Mouse (Mus musculus) heart, embryonic 11.5 days (tissue): ENCODE data around the gene Dusp1. TPM values are rescaled to one million over a fixed set of nuclear protein-coding genes. Genes with fewer than 3 reads are reported as not detected.

Experiments
- ATAC-seq: fragments of 200-750 bp; cut with Nextera tagmentation; replicated peaks from 2 replicates; pipeline ENCODE4 v1.8.0; 2017; ENCODE audit warnings: moderate library complexity; ENCODE audit not compliant: insufficient number of reproducible peaks, low FRiP score, low TSS enrichment
- H3K27ac ChIP-seq: fragments of 300-500 bp; sonication (generic); 2 replicates; pipeline ENCODE4 v1.5.1; 2014; ENCODE audit warnings: mild to moderate bottlenecking, low read depth, low read length
- H3K27me3 ChIP-seq: fragments of 300-500 bp; sonication (generic); 2 replicates; pipeline ENCODE4 v1.6.1; 2014; ENCODE audit warnings: mild to moderate bottlenecking, low read length, mixed read lengths; ENCODE audit not compliant: control insufficient read depth, insufficient read depth
- H3K36me3 ChIP-seq: fragments of 300-500 bp; sonication (generic); 2 replicates; pipeline ENCODE4 v1.6.1; 2014; ENCODE audit warnings: mild to moderate bottlenecking, low read length, moderate library complexity, mixed read lengths; ENCODE audit not compliant: control insufficient read depth, insufficient read depth
- H3K4me1 ChIP-seq: fragments of 300-500 bp; sonication (generic); 2 replicates; pipeline ENCODE4 v1.6.1; 2014; ENCODE audit warnings: low read length; ENCODE audit not compliant: control insufficient read depth, insufficient read depth
- H3K4me2 ChIP-seq: fragments of 300-500 bp; sonication (generic); 2 replicates; pipeline ENCODE4 v1.6.1; 2014; ENCODE audit warnings: mild to moderate bottlenecking, moderate library complexity
- H3K4me3 ChIP-seq: fragments of 300-500 bp; sonication (generic); 2 replicates; pipeline ENCODE4 v1.5.1; 2014; ENCODE audit warnings: low read depth, low read length
- H3K9ac ChIP-seq: fragments of 300-500 bp; sonication (generic); 2 replicates; pipeline ENCODE4 v1.6.1; 2014; ENCODE audit warnings: mild to moderate bottlenecking, low read depth, low read length, moderate library complexity
- H3K9me3 ChIP-seq: fragments of 300-500 bp; sonication (generic); replicated peaks from 2 replicates; pipeline ENCODE4 v1.6.1; 2016; ENCODE audit warnings: low read length; ENCODE audit not compliant: control insufficient read depth
- WGBS: fragments of 180-500 bp; shearing (Covaris S2); extraction: QIAGEN DNeasy Blood & Tissue Kit; methylation state at CpG from one replicate; pipeline ENCODE4 v1.1.7; 2014; ENCODE audit not compliant: insufficient replicate concordance; 5-methylcytosine and 5-hydroxymethylcytosine counted together
- polyA plus RNA-seq: library from polyadenylated mRNA; unstranded; fragments of >200 nt; fragmentation: Nextera tagmentation; extraction: Ambion mirVana; gene quantifications from 2 replicates; pipeline ENCODE4 v1.2.1, GENCODE M21; 2014

Dusp1 gene
- polyA plus RNA-seq, 1 experiment from 2014 or later, result 30.0 TPM

DNA sequence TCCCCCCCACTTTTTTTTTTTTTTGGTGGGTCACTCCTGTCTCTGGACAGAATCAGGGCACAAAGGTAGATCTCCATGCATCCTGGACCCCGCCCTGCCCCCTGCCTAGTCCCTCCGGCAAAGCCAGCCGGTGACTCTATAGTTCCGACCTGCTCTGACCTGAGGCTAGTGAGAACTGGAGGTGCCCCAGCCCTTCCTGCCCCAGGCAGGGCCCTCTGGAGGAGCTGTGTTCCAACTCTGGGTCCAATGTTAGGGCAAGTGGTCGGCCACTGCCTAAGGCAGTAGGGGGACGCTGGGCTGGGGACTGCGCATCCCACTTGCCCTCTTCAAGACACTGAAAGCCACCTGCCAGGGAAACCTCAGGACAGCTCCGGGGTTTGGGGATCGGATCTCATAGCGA lies 71.9 kb downstream of the Dusp1 start:
- no peak overlapping the region for H3K9ac ChIP-seq
- H3K27me3 ChIP-seq, result no peaks in the 10 kb centered on the region
- ATAC-seq, result no peak
- peaks cover 3% of the 10 kb centered on the region; the same call in 1 of the 2 replicates for H3K9me3 ChIP-seq
- H3K4me2 ChIP-seq, result no peak overlapping the region
- H3K36me3 ChIP-seq, result no peaks in the 10 kb centered on the region
- H3K4me3 ChIP-seq, result no peak overlapping the region
- H3K27ac ChIP-seq, result peak overlapping the region; percentile 64
- H3K4me1 ChIP-seq, result peaks cover 20% of the 10 kb centered on the region
- 87% methylated on average over 10 of the region's 10 CpGs for WGBS

DNA sequence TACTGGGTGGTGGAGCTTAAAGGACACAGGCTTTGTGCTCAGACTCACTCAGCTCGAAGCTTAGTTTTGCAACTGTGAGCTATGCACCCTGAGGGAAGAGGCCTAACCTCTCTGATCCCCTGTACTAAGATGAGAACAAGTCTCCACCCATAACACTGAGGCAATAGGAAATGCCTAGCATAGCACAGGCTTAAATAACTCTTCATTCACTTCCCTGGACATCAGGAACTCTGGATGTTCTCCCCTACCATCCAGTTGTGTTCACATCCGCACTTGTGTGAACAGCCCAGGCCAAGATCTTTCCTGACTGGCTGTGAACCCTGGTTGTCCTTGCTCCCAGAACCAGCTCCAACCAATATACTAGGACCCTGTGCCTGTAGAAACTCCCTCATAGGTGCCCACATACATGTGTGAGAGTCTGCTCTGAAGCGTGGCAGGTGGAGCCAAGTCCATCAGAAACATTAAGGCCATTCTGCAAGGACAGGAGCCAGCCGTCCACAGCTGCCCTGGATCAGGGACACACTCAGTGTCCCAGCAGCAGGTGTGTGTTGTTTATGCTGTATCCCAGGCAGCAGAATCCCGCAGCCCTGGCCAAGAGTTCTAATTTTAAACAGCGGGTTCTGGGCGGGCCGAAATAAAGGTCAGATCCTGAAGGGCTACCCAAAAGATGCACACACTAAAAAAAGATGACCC lies 73.1 kb downstream of the Dusp1 start:
- no peak overlapping the region for H3K4me2 ChIP-seq
- peaks cover 20% of the 10 kb centered on the region for H3K4me1 ChIP-seq
- 0 out of 2 replicates have a peak overlapping the region, but pooled peaks have one; percentile 7 for H3K27ac ChIP-seq
- H3K36me3 ChIP-seq, result no peaks in the 10 kb centered on the region
- WGBS, result 64% methylated on average over 8 of the region's 8 CpGs
- H3K4me3 ChIP-seq, result no peak overlapping the region
- no peak overlapping the region; the same call in 1 of the 2 replicates for H3K9ac ChIP-seq
- no peak for ATAC-seq
- H3K27me3 ChIP-seq, result no peaks in the 10 kb centered on the region
- H3K9me3 ChIP-seq, result peaks cover 3% of the 10 kb centered on the region; the same call in 1 of the 2 replicates

DNA sequence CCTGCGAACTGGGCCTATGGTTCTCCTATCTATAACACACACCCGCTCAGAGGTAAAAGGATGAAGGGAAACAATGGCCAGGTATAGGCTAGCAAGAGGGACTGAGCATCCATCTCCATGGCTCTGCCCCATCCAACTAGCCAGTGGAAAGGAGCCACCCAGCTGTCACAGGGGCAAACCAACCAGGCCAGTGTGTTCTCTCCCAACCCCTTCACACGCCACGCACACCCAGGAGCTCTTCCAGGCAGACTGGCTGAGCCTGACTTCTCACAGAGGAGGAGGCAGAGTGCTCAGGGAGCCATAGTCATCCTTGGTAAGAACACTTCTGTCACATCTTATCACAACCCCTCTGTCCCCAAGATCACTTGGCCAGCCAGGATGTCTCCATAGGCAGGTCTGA lies 74.0 kb downstream of the Dusp1 start:
- Histone ChIP-seq H3K9me3 (no peaks in the 10 kb centered on the region; the same call in 1 of the 2 replicates), H3K36me3 (no peaks in the 10 kb centered on the region)

GRCm38 (mm10) chr17:26487266-26487665 lies 74.7 kb downstream of the Dusp1 start:
- H3K4me1 ChIP-seq, result peaks cover 20% of the 10 kb centered on the region
- no peak overlapping the region for H3K9ac ChIP-seq
- no peak overlapping the region for H3K4me3 ChIP-seq
- no peak overlapping the region for H3K27ac ChIP-seq
- no peak overlapping the region for H3K4me2 ChIP-seq
- H3K27me3 ChIP-seq, result no peaks in the 10 kb centered on the region
- no peaks in the 10 kb centered on the region for H3K36me3 ChIP-seq
- ATAC-seq, result no peak
- no peaks in the 10 kb centered on the region for H3K9me3 ChIP-seq
- 60% methylated on average over 5 of the region's 5 CpGs for WGBS

More for the DNA sequence above, 74.0 kb downstream of the Dusp1 start:
- Histone ChIP-seq H3K4me1 (peaks cover 20% of the 10 kb centered on the region), H3K27ac (no peak overlapping the region), H3K27me3 (no peaks in the 10 kb centered on the region), H3K4me3 (no peak overlapping the region), H3K4me2 (no peak overlapping the region), H3K9ac (no peak overlapping the region)
- WGBS, result 91% methylated on average over 4 of the region's 4 CpGs
- no peak for ATAC-seq

- no peak for ATAC-seq
- Histone ChIP-seq H3K36me3 (no peaks in the 10 kb centered on the region), H3K27me3 (no peaks in the 10 kb centered on the region), H3K4me2 (no peak overlapping the region), H3K4me3 (no peak overlapping the region), H3K27ac (no peak overlapping the region), H3K9ac (no peak overlapping the region), H3K4me1 (peaks cover 10% of the 10 kb centered on the region; the same call in 1 of the 2 replicates), H3K9me3 (no peaks in the 10 kb centered on the region)
- 80% methylated on average over 14 of the region's 14 CpGs for WGBS
These were observed 77.1 kb downstream of the Dusp1 start for GRCm38 (mm10) chr17:26484626-26485421.

DNA sequence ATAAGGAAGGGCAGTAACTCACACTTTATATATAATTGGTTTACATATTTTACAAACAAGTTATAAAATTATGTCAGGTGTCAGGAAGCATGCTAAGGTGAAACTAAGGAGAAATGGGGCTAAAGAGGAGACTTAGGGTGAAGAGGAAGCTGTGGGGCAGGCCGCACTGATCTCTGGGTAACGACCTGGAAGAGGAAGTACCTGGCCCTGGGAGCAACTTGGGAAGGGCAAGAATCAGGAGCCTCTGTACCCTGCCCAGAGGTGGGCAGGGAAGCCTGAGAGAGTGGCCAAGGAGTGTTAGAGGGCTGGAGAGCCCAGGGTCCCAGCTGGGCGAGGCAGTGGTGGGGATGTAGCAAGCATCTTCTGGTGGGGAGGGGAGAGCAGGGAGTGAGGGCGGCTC lies 81.0 kb downstream of the Dusp1 start:
- WGBS, result 76% methylated on average over 4 of the region's 4 CpGs
- H3K27me3 ChIP-seq, result no peaks in the 10 kb centered on the region
- H3K9ac ChIP-seq, result no peak overlapping the region
- H3K4me3 ChIP-seq, result no peak overlapping the region
- H3K36me3 ChIP-seq, result no peaks in the 10 kb centered on the region
- peaks cover 18% of the 10 kb centered on the region; the same call in 1 of the 2 replicates for H3K4me1 ChIP-seq
- no peaks in the 10 kb centered on the region for H3K9me3 ChIP-seq
- no peak overlapping the region for H3K27ac ChIP-seq
- no peak overlapping the region for H3K4me2 ChIP-seq
- no peak for ATAC-seq

DNA sequence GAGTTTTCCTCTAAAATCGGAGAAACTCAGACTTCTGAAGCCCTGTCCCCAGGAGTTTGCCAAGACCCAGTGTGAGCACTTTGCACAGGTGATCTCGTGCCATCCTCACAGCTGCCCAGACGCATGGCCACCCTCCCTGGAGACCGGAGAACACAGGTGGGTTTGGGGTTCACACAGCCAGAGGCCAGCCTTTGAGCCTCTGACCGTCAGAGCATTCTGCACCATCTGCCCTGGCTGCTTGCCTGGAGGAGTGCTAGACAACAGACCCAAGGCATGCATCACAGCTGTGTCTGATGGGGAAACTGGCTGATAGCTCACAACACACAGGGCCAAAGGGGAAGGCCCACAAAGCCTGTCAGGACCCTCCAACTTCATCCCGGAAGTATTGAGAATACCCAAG lies 82.3 kb downstream of the Dusp1 start:
- Histone ChIP-seq H3K4me3 (no peak overlapping the region), H3K9ac (no peak overlapping the region), H3K4me2 (no peak overlapping the region), H3K27ac (no peak overlapping the region), H3K4me1 (peaks cover 18% of the 10 kb centered on the region; the same call in 1 of the 2 replicates), H3K27me3 (no peaks in the 10 kb centered on the region), H3K9me3 (no peaks in the 10 kb centered on the region), H3K36me3 (no peaks in the 10 kb centered on the region)
- WGBS, result 78% methylated on average over 6 of the region's 6 CpGs
- ATAC-seq, result no peak

- no peaks in the 10 kb centered on the region for H3K27me3 ChIP-seq
- WGBS, result 44% methylated on average over 4 of the region's 4 CpGs
- H3K36me3 ChIP-seq, result no peaks in the 10 kb centered on the region
- no peaks in the 10 kb centered on the region for H3K9me3 ChIP-seq
- H3K4me2 ChIP-seq, result no peak overlapping the region
- peaks cover 18% of the 10 kb centered on the region; the same call in 1 of the 2 replicates for H3K4me1 ChIP-seq
- no peak overlapping the region for H3K9ac ChIP-seq
- H3K27ac ChIP-seq, result no peak overlapping the region
- no peak; the same call in 1 of the 2 replicates for ATAC-seq
- H3K4me3 ChIP-seq, result no peak overlapping the region
These were observed 83.3 kb downstream of the Dusp1 start for GRCm38 (mm10) chr17:26478672-26479071.
